Mouse (Mus musculus): ENCODE results near the gene Max.

- TF ChIP-seq CTCF (IDR thresholded peaks at IDR 0.05): no peak
- TF ChIP-seq EP300 (IDR thresholded peaks at IDR 0.05; ENCODE audit: insufficient read depth, low read depth, low read length): no peak
Measured at GRCm38 (mm10) chr12:76891160-76891559, 70.8 kb downstream of the Max start.

Data from heart, adult 2 months (tissue).